Mouse (Mus musculus): Measurements from ENCODE around the gene Lmo3. TPM values are rescaled to one million over a fixed set of nuclear protein-coding genes. Genes with fewer than 3 reads are reported as not detected.

Gene Lmo3
- polyA plus RNA-seq, 1 experiment: not detected

- Histone ChIP-seq H3K4me3 (ENCODE audit: insufficient read depth, poor library complexity, severe bottlenecking) (no peak overlapping the region), H3K79me3 (ENCODE audit: low read depth) (no peaks in the 10 kb centered on the region), H3ac (ENCODE audit: control insufficient read depth, insufficient read length, low read depth) (no peak overlapping the region), H3K36me3 (ENCODE audit: control insufficient read depth, insufficient read depth) (no peaks in the 10 kb centered on the region), H3K79me2 (ENCODE audit: control insufficient read depth, insufficient read depth) (no peaks in the 10 kb centered on the region), H3K27me3 (ENCODE audit: control insufficient read depth, insufficient read depth, insufficient read length) (no peaks in the 10 kb centered on the region)
- no peak for TF ChIP-seq MYOG (IDR thresholded peaks at IDR 0.05; ENCODE audit: control insufficient read depth, extremely low read depth, insufficient read length)
- no peak for TF ChIP-seq MAX (IDR thresholded peaks at IDR 0.05)
- no peak for TF ChIP-seq CTCF (IDR thresholded peaks at IDR 0.05; ENCODE audit: control insufficient read depth, insufficient read depth, insufficient read length)
- no peak for TF ChIP-seq CEBPB (IDR thresholded peaks at IDR 0.05; ENCODE audit: low read depth)
- no peak for TF ChIP-seq FOSL1 (IDR thresholded peaks at IDR 0.05; ENCODE audit: insufficient read depth, low read length, poor library complexity, severe bottlenecking)
- TF ChIP-seq MYOD1 (IDR thresholded peaks at IDR 0.05; ENCODE audit: control insufficient read depth, insufficient read length, low read depth): no peak
- no peak for TF ChIP-seq USF1 (IDR thresholded peaks at IDR 0.05; ENCODE audit: low read depth)
These were observed 231.0 kb downstream of the Lmo3 start for GRCm38 (mm10) chr6:138350587-138351345.

- Histone ChIP-seq H3K4me3 (ENCODE audit: insufficient read depth, poor library complexity, severe bottlenecking) (no peak overlapping the region), H3K79me3 (ENCODE audit: low read depth) (no peaks in the 10 kb centered on the region), H3K27me3 (ENCODE audit: control insufficient read depth, insufficient read depth, insufficient read length) (no peaks in the 10 kb centered on the region), H3K79me2 (ENCODE audit: control insufficient read depth, insufficient read depth) (no peaks in the 10 kb centered on the region), H3K36me3 (ENCODE audit: control insufficient read depth, insufficient read depth) (no peaks in the 10 kb centered on the region), H3ac (ENCODE audit: control insufficient read depth, insufficient read length, low read depth) (no peak overlapping the region)
- TF ChIP-seq MYOG (IDR thresholded peaks at IDR 0.05; ENCODE audit: control insufficient read depth, extremely low read depth, insufficient read length) (no peak), CEBPB (IDR thresholded peaks at IDR 0.05; ENCODE audit: low read depth) (no peak), FOSL1 (IDR thresholded peaks at IDR 0.05; ENCODE audit: insufficient read depth, low read length, poor library complexity, severe bottlenecking) (no peak), USF1 (IDR thresholded peaks at IDR 0.05; ENCODE audit: low read depth) (no peak), CTCF (IDR thresholded peaks at IDR 0.05; ENCODE audit: control insufficient read depth, insufficient read depth, insufficient read length) (no peak), MAX (IDR thresholded peaks at IDR 0.05) (no peak), MYOD1 (IDR thresholded peaks at IDR 0.05; ENCODE audit: control insufficient read depth, insufficient read length, low read depth) (no peak)
These were observed 235.2 kb downstream of the Lmo3 start for GRCm38 (mm10) chr6:138346558-138346957.

- TF ChIP-seq USF1 (IDR thresholded peaks at IDR 0.05; ENCODE audit: low read depth) (no peak), FOSL1 (IDR thresholded peaks at IDR 0.05; ENCODE audit: insufficient read depth, low read length, poor library complexity, severe bottlenecking) (no peak), MYOG (IDR thresholded peaks at IDR 0.05; ENCODE audit: control insufficient read depth, extremely low read depth, insufficient read length) (no peak), CTCF (IDR thresholded peaks at IDR 0.05; ENCODE audit: control insufficient read depth, insufficient read depth, insufficient read length) (no peak), MAX (IDR thresholded peaks at IDR 0.05) (no peak), MYOD1 (IDR thresholded peaks at IDR 0.05; ENCODE audit: control insufficient read depth, insufficient read length, low read depth) (no peak), CEBPB (IDR thresholded peaks at IDR 0.05; ENCODE audit: low read depth) (no peak)
- no peak overlapping the region for H3ac ChIP-seq (ENCODE audit: control insufficient read depth, insufficient read length, low read depth)
- H3K36me3 ChIP-seq (ENCODE audit: control insufficient read depth, insufficient read depth): no peaks in the 10 kb centered on the region
- no peaks in the 10 kb centered on the region for H3K79me3 ChIP-seq (ENCODE audit: low read depth)
- H3K27me3 ChIP-seq (ENCODE audit: control insufficient read depth, insufficient read depth, insufficient read length): no peaks in the 10 kb centered on the region
- no peak overlapping the region for H3K4me3 ChIP-seq (ENCODE audit: insufficient read depth, poor library complexity, severe bottlenecking)
- H3K79me2 ChIP-seq (ENCODE audit: control insufficient read depth, insufficient read depth): no peaks in the 10 kb centered on the region
These were observed 245.9 kb downstream of the Lmo3 start for GRCm38 (mm10) chr6:138335858-138336257.

GRCm38 (mm10) chr6:138333991-138334390 lies 247.8 kb downstream of the Lmo3 start:
- no peaks in the 10 kb centered on the region for H3K27me3 ChIP-seq (ENCODE audit: control insufficient read depth, insufficient read depth, insufficient read length)
- no peaks in the 10 kb centered on the region for H3K79me2 ChIP-seq (ENCODE audit: control insufficient read depth, insufficient read depth)
- H3K36me3 ChIP-seq (ENCODE audit: control insufficient read depth, insufficient read depth): no peaks in the 10 kb centered on the region
- TF ChIP-seq CEBPB (IDR thresholded peaks at IDR 0.05; ENCODE audit: low read depth) (no peak), MAX (IDR thresholded peaks at IDR 0.05) (no peak), MYOG (IDR thresholded peaks at IDR 0.05; ENCODE audit: control insufficient read depth, extremely low read depth, insufficient read length) (no peak), MYOD1 (IDR thresholded peaks at IDR 0.05; ENCODE audit: control insufficient read depth, insufficient read length, low read depth) (no peak), CTCF (IDR thresholded peaks at IDR 0.05; ENCODE audit: control insufficient read depth, insufficient read depth, insufficient read length) (no peak), FOSL1 (IDR thresholded peaks at IDR 0.05; ENCODE audit: insufficient read depth, low read length, poor library complexity, severe bottlenecking) (no peak), USF1 (IDR thresholded peaks at IDR 0.05; ENCODE audit: low read depth) (no peak)
- H3K4me3 ChIP-seq (ENCODE audit: insufficient read depth, poor library complexity, severe bottlenecking): no peak overlapping the region
- H3K79me3 ChIP-seq (ENCODE audit: low read depth): no peaks in the 10 kb centered on the region
- no peak overlapping the region for H3ac ChIP-seq (ENCODE audit: control insufficient read depth, insufficient read length, low read depth)

- Histone ChIP-seq H3K4me3 (ENCODE audit: insufficient read depth, poor library complexity, severe bottlenecking) (no peak overlapping the region), H3K79me2 (ENCODE audit: control insufficient read depth, insufficient read depth) (no peaks in the 10 kb centered on the region), H3K27me3 (ENCODE audit: control insufficient read depth, insufficient read depth, insufficient read length) (no peaks in the 10 kb centered on the region), H3K36me3 (ENCODE audit: control insufficient read depth, insufficient read depth) (no peaks in the 10 kb centered on the region), H3ac (ENCODE audit: control insufficient read depth, insufficient read length, low read depth) (no peak overlapping the region), H3K79me3 (ENCODE audit: low read depth) (no peaks in the 10 kb centered on the region)
- TF ChIP-seq USF1 (IDR thresholded peaks at IDR 0.05; ENCODE audit: low read depth): no peak
- TF ChIP-seq FOSL1 (IDR thresholded peaks at IDR 0.05; ENCODE audit: insufficient read depth, low read length, poor library complexity, severe bottlenecking): no peak
- no peak for TF ChIP-seq CEBPB (IDR thresholded peaks at IDR 0.05; ENCODE audit: low read depth)
These were observed 255.9 kb downstream of the Lmo3 start for GRCm38 (mm10) chr6:138325744-138326400.
